Mouse (Mus musculus): ENCODE data around the gene Itm2c. TPM values are rescaled to one million over a fixed set of nuclear protein-coding genes. Genes with fewer than 3 reads are reported as not detected.

The Itm2c gene
- polyA plus RNA-seq, 1 experiment from 2014 or later = 189 TPM

DNA sequence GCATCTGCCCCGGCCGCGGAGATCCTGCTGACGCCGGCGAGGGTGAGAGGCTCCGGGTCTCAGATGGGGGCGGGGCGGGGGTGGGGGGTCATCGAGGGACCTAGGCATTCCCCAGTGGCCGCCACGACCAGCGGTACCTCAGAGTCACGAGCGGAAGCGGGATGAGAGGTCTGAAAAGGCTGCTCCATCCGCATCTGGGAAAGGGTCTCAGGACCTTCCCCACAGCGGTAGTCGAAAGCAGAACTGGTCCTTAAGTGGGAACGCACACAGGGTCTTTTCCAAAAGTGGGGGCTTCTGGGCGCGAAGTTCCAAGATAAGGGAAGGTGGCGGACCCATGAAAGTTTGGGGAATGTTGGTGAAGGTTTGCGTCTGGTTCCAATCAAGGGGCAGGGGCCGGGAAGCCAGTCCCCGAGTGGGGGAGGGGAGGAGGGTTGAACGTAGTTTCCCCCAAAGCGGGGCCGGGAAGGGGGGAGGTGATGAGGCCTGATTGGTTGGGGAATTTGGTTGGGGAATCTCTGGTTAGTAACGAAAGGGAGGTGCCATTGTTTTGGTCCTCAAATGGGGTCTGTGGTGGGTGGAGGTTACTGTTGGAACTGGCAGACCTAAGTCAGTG lies 773 bp downstream of the Itm2c start:
- Histone ChIP-seq H3K36me3 (ENCODE audit: control insufficient read depth, insufficient read depth, low read length) (no peaks in the 10 kb centered on the region), H3K4me3 (ENCODE audit: control insufficient read depth in 1 of 2, insufficient read depth in 1 of 2, low read depth in 1 of 2, low read length in 2 of 2) (peak overlapping the region; percentile 75 to 95), H3K4me2 (ENCODE audit: low read length) (peak overlapping the region; percentile 88), H3K4me1 (ENCODE audit: control insufficient read depth in 2 of 2, insufficient read depth in 2 of 2, low read length in 2 of 2) (peaks cover 36 to 45% of the 10 kb centered on the region in 2 experiments), H3K27ac (replicated peaks in 1 of 2; ENCODE audit: control insufficient read depth in 1 of 2, insufficient read depth in 1 of 2, low read depth in 2 of 2, low read length in 2 of 2) (peak overlapping the region; percentile 63 to 89), H3K9ac (ENCODE audit: low read length) (peak overlapping the region; percentile 88), H3K27me3 (ENCODE audit: control insufficient read depth, insufficient read depth, low read length) (no peaks in the 10 kb centered on the region), H3K9me3 (ENCODE audit: control insufficient read depth, low read length) (no peaks in the 10 kb centered on the region)
- WGBS = 1% methylated on average over 30 of the region's 30 CpGs
- ATAC-seq (ENCODE audit: insufficient number of reproducible peaks, insufficient read depth, low FRiP score, low read depth) = peak; percentile 31; the same call in 1 of the 2 replicates

DNA sequence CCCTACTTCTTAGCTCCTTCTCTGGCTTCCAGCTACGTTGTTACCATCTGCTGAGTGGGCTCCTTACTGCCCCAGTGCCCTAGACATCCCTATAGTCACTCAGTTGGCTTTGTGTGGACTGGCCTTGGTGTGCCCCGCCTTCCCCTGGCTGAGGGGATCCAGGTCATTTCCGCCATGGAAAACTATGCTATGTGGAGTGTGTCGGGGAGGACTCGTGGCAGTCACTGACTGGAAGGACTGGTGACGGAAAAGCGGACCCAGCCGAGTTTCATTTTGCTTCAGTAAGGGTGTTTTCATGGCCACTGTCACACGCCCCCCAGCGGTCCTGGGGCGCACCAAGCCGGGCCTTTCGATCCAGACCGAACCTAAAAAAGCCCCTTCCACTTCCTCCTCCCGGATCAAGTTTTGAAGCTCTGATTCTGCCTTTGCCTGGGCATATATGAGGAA lies 1.3 kb downstream of the Itm2c start:
- H3K4me2 ChIP-seq (ENCODE audit: low read length) = peak overlapping the region; percentile 88
- H3K9me3 ChIP-seq (ENCODE audit: control insufficient read depth, low read length) = no peaks in the 10 kb centered on the region
- peaks cover 41 to 51% of the 10 kb centered on the region in 2 experiments for H3K4me1 ChIP-seq (ENCODE audit: control insufficient read depth in 2 of 2, insufficient read depth in 2 of 2, low read length in 2 of 2)
- H3K36me3 ChIP-seq (ENCODE audit: control insufficient read depth, insufficient read depth, low read length) = no peaks in the 10 kb centered on the region
- ATAC-seq (ENCODE audit: insufficient number of reproducible peaks, insufficient read depth, low FRiP score, low read depth) = peak; percentile 54; the same call in 1 of the 2 replicates
- H3K9ac ChIP-seq (ENCODE audit: low read length) = peak overlapping the region; percentile 88
- no peaks in the 10 kb centered on the region for H3K27me3 ChIP-seq (ENCODE audit: control insufficient read depth, insufficient read depth, low read length)
- peak overlapping the region; percentile 75 to 95 for H3K4me3 ChIP-seq (ENCODE audit: control insufficient read depth in 1 of 2, insufficient read depth in 1 of 2, low read depth in 1 of 2, low read length in 2 of 2)
- peak overlapping the region; percentile 63 to 89 for H3K27ac ChIP-seq (replicated peaks in 1 of 2; ENCODE audit: control insufficient read depth in 1 of 2, insufficient read depth in 1 of 2, low read depth in 2 of 2, low read length in 2 of 2)
- 6% methylated on average over 15 of the region's 15 CpGs for WGBS

DNA sequence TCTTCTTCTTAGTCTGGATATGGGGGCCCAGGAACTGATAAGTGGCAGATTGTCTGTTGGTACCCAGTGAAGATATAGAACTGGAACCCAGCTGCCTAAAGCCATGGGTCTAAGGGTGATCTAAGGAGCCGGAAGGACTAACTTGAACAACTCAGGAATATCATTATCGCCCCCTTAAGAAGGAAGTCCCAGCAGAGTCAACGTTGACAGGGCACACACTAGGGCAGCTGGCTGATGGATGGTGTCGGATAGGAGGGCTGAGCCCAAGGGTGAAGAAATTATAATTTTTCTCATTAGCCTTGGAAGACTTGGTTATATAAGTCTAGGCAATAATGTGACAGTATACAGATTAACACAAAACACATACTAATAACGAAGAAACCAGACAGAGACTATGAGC lies 2.0 kb downstream of the Itm2c start:
- no peaks in the 10 kb centered on the region for H3K36me3 ChIP-seq (ENCODE audit: control insufficient read depth, insufficient read depth, low read length)
- H3K9me3 ChIP-seq (ENCODE audit: control insufficient read depth, low read length) = no peaks in the 10 kb centered on the region
- H3K4me2 ChIP-seq (ENCODE audit: low read length) = peak overlapping the region; percentile 88
- H3K27ac ChIP-seq (replicated peaks in 1 of 2; ENCODE audit: control insufficient read depth in 1 of 2, insufficient read depth in 1 of 2, low read depth in 2 of 2, low read length in 2 of 2) = peak overlapping the region in 1 of 2 experiments; percentile 89; a peak in 3 of 4 replicates
- WGBS = 73% methylated on average over 5 of the region's 5 CpGs
- H3K4me1 ChIP-seq (ENCODE audit: control insufficient read depth in 2 of 2, insufficient read depth in 2 of 2, low read length in 2 of 2) = peaks cover 48 to 58% of the 10 kb centered on the region in 2 experiments
- H3K9ac ChIP-seq (ENCODE audit: low read length) = peak overlapping the region; percentile 88
- ATAC-seq (ENCODE audit: insufficient number of reproducible peaks, insufficient read depth, low FRiP score, low read depth) = no peak
- H3K4me3 ChIP-seq (ENCODE audit: control insufficient read depth in 1 of 2, insufficient read depth in 1 of 2, low read depth in 1 of 2, low read length in 2 of 2) = peak overlapping the region in 1 of 2 experiments; percentile 95; a peak in 3 of 4 replicates
- H3K27me3 ChIP-seq (ENCODE audit: control insufficient read depth, insufficient read depth, low read length) = no peaks in the 10 kb centered on the region

DNA sequence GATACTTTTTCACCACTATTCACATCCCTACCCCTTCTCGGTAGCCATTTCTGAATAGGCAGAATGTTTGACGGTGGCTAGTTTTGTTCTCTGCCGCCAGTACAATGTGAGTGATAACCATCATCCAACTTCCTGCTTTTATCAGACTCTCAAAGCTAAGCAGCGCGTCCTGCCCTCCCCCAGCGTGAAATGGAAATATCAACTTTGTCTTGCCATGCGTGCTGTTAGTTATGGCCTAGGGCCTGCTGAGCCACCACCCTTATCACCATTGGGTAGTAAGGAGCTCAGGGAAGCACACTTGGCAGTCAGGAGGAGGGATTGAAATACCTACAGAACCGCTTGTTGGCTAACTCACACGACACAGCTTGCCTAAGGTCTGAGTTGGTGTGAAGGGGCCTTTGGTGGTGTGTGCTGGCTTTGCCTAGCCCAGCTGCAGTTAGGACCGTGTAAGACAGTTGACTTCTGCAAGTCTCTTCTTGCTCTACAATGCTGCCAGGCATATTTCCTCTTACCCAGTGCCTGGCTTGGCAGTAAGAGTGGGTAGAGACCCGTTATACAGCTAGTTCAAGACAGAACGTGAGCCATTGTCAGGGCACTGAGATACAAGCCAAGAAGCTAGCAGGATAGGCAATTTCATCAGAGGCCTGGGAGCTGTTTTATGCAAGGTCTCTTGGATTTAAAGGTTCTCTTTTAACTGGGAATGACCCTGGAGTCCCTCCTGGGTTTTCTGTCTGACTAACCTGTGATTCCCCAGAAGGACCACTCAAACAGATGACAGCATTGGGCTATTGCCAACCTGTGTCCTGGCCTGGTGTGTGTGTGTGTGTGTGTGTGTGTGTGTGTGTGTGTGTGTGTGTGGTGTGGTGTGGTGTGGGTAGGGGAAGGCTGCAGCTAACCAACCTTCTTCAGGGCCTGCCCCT lies 3.0 kb downstream of the Itm2c start:
- Histone ChIP-seq H3K27me3 (ENCODE audit: control insufficient read depth, insufficient read depth, low read length) (no peaks in the 10 kb centered on the region), H3K4me2 (ENCODE audit: low read length) (peak overlapping the region; percentile 88), H3K36me3 (ENCODE audit: control insufficient read depth, insufficient read depth, low read length) (no peaks in the 10 kb centered on the region), H3K27ac (replicated peaks in 1 of 2; ENCODE audit: control insufficient read depth in 1 of 2, insufficient read depth in 1 of 2, low read depth in 2 of 2, low read length in 2 of 2) (peak overlapping the region; percentile 9 to 89; a peak in 3 of 4 replicates), H3K4me3 (ENCODE audit: control insufficient read depth in 1 of 2, insufficient read depth in 1 of 2, low read depth in 1 of 2, low read length in 2 of 2) (peak overlapping the region in 1 of 2 experiments; percentile 95; a peak in 1 of 4 replicates), H3K9me3 (ENCODE audit: control insufficient read depth, low read length) (no peaks in the 10 kb centered on the region), H3K4me1 (ENCODE audit: control insufficient read depth in 2 of 2, insufficient read depth in 2 of 2, low read length in 2 of 2) (peaks cover 56 to 67% of the 10 kb centered on the region in 2 experiments), H3K9ac (ENCODE audit: low read length) (peak overlapping the region; percentile 28; the same call in 1 of the 2 replicates)
- 46% methylated on average over 12 of the region's 12 CpGs for WGBS
- ATAC-seq (ENCODE audit: insufficient number of reproducible peaks, insufficient read depth, low FRiP score, low read depth) = no peak

DNA sequence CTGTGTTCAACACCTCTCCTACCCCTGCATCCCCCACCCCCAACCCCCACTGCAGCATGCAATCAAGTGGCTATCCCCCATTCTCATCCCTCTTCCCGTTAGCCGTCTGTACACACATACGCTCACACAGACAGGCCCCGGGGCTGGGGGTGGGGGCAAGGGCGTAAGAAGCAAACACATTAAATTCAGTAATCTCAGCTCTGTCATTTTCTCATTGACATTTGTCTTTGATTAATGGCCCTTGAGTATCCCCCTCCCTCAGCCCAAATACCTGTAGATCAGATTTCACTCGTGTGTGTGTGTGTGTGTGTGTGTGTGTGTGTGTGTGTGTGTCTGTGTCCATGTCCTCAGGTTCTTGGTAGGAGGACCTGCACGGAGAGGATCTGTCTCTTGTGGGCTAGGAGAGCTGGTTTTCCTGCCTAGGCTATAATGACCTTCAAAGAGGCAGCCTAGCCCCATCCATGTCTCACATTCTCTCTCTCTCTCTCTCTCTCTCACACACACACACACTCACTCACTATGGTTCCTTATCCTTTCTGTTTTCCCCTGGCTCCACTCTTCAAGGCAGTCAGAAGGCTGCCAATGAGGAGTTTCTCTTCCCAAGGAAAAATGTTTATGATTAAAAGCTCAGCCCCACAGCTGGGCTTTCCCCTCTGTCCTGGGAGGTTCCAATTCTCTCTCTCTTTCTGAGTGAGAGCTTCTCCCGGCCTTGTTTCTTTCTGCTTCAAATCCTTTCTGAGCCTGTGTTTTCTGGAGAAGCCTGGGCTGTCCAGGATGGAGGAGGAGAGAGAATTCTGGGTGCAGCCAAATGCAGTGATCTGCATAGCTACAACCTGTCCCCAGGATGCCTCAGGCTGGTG lies 4.0 kb downstream of the Itm2c start:
- ATAC-seq (ENCODE audit: insufficient number of reproducible peaks, insufficient read depth, low FRiP score, low read depth) = no peak
- peaks cover 67 to 78% of the 10 kb centered on the region in 2 experiments for H3K4me1 ChIP-seq (ENCODE audit: control insufficient read depth in 2 of 2, insufficient read depth in 2 of 2, low read length in 2 of 2)
- H3K9me3 ChIP-seq (ENCODE audit: control insufficient read depth, low read length) = no peaks in the 10 kb centered on the region
- H3K9ac ChIP-seq (ENCODE audit: low read length) = peak overlapping the region; percentile 34; the same call in 1 of the 2 replicates
- peak overlapping the region; percentile 88 for H3K4me2 ChIP-seq (ENCODE audit: low read length)
- H3K36me3 ChIP-seq (ENCODE audit: control insufficient read depth, insufficient read depth, low read length) = peaks cover 4% of the 10 kb centered on the region
- 44% methylated on average over 8 of the region's 8 CpGs for WGBS
- no peaks in the 10 kb centered on the region for H3K27me3 ChIP-seq (ENCODE audit: control insufficient read depth, insufficient read depth, low read length)
- H3K27ac ChIP-seq (replicated peaks in 1 of 2; ENCODE audit: control insufficient read depth in 1 of 2, insufficient read depth in 1 of 2, low read depth in 2 of 2, low read length in 2 of 2) = peak overlapping the region; percentile 40 to 89; a peak in 3 of 4 replicates
- H3K4me3 ChIP-seq (ENCODE audit: control insufficient read depth in 1 of 2, insufficient read depth in 1 of 2, low read depth in 1 of 2, low read length in 2 of 2) = no peak overlapping the region

DNA sequence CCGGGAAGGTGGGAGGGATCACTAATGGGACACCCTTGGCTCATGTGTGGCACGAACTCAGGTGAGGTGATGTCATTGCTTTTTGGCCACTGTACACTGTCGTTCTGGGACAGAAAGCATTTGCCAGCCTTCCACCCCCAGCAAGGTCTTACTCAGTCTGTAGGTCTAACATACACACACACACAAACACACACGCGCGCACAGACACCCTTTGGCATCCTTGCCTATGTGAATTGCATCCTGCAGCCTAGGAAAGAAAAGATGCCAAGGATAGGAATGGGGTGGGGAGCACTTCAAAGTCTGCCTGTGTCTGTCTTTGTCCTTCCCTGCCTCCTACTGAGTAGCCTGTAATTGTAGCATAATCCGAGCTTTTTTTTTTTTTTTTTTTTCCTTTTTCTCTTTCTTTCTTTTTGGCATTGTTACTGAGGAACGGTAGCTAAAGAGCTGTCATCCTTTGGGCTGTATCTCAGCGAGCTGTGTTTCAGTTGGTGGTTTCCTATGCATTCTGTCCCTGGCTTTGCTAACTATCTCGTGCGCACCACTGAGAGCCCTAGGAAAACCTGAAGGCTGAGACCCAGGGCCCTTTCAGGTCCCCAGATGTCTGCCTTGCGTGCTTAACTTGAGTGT lies 4.8 kb downstream of the Itm2c start:
- 0 out of 2 replicates have a peak overlapping the region, but pooled peaks have one; percentile 88 for H3K4me2 ChIP-seq (ENCODE audit: low read length)
- H3K27me3 ChIP-seq (ENCODE audit: control insufficient read depth, insufficient read depth, low read length) = no peaks in the 10 kb centered on the region
- H3K4me3 ChIP-seq (ENCODE audit: control insufficient read depth in 1 of 2, insufficient read depth in 1 of 2, low read depth in 1 of 2, low read length in 2 of 2) = no peak overlapping the region
- H3K9me3 ChIP-seq (ENCODE audit: control insufficient read depth, low read length) = no peaks in the 10 kb centered on the region
- H3K36me3 ChIP-seq (ENCODE audit: control insufficient read depth, insufficient read depth, low read length) = peaks cover 11% of the 10 kb centered on the region
- H3K4me1 ChIP-seq (ENCODE audit: control insufficient read depth in 2 of 2, insufficient read depth in 2 of 2, low read length in 2 of 2) = peaks cover 69 to 79% of the 10 kb centered on the region in 2 experiments
- WGBS = 61% methylated on average over 12 of the region's 12 CpGs
- H3K9ac ChIP-seq (ENCODE audit: low read length) = peak overlapping the region; percentile 34; the same call in 1 of the 2 replicates
- peak overlapping the region; percentile 40 to 89; a peak in 2 of 4 replicates for H3K27ac ChIP-seq (replicated peaks in 1 of 2; ENCODE audit: control insufficient read depth in 1 of 2, insufficient read depth in 1 of 2, low read depth in 2 of 2, low read length in 2 of 2)
- ATAC-seq (ENCODE audit: insufficient number of reproducible peaks, insufficient read depth, low FRiP score, low read depth) = no peak
